Mouse (Mus musculus) ES-Bruce4 (cell line): ENCODE data around the gene Akap13. TPM values are rescaled to one million over a fixed set of nuclear protein-coding genes. Genes with fewer than 3 reads are reported as not detected.

ENCODE experiments used
- H3K27ac ChIP-seq: 2 replicates; pipeline ENCODE4 v1.5.1; 2012; ENCODE audit warnings: low read length, inconsistent platforms; ENCODE audit not compliant: insufficient read depth
- H3K27me3 ChIP-seq: 2 replicates; pipeline ENCODE4 v1.6.1; 2012; ENCODE audit warnings: mild to moderate bottlenecking, low read length, inconsistent platforms; ENCODE audit not compliant: control insufficient read depth, poor library complexity, insufficient read depth, severe bottlenecking
- H3K36me3 ChIP-seq: 2 replicates; pipeline ENCODE4 v1.6.1; 2012; ENCODE audit warnings: inconsistent platforms, mild to moderate bottlenecking, low read length, moderate library complexity; ENCODE audit not compliant: control insufficient read depth, poor library complexity, insufficient read depth, severe bottlenecking
- H3K4me1 ChIP-seq: one replicate; pipeline ENCODE4 v1.8.1; 2011; ENCODE audit warnings: low read length; ENCODE audit not compliant: control insufficient read depth, insufficient read depth
- H3K4me3 ChIP-seq: 2 replicates; pipeline ENCODE4 v1.5.1; 2011; ENCODE audit warnings: low read depth, mild to moderate bottlenecking, low read length
- H3K9ac ChIP-seq: 2 replicates; pipeline ENCODE4 v1.6.1; 2012; ENCODE audit warnings: low read depth, mild to moderate bottlenecking, inconsistent platforms; ENCODE audit not compliant: poor library complexity, severe bottlenecking
- H3K9me3 ChIP-seq: replicated peaks from 2 replicates; pipeline ENCODE4 v1.6.1; 2012; ENCODE audit warnings: mild to moderate bottlenecking, low read length, inconsistent platforms; ENCODE audit not compliant: control insufficient read depth, poor library complexity, insufficient read depth, severe bottlenecking
- CTCF ChIP-seq: IDR thresholded peaks from one replicate; pipeline ENCODE4 v1.8.1; 2011; ENCODE audit warnings: low read depth, low read length
- EP300 ChIP-seq: IDR thresholded peaks from 2 replicates; pipeline ENCODE4 v1.6.1; 2011; ENCODE audit warnings: low read depth, low read length; ENCODE audit not compliant: insufficient read depth
- POLR2A ChIP-seq: IDR thresholded peaks from one replicate; pipeline ENCODE4 v1.8.1; 2011; ENCODE audit warnings: low read length; ENCODE audit not compliant: insufficient read depth
- polyA plus RNA-seq: library from polyadenylated mRNA; stranded (reverse); fragments of >200 nt; gene quantifications from 2 replicates; pipeline ENCODE4 v1.2.4, GENCODE M21; 2011; ENCODE audit warnings: low read depth; ENCODE audit not compliant: missing spikeins, insufficient read depth, insufficient read length

Gene Akap13
- polyA plus RNA-seq, 1 experiment: 27.4 TPM

GRCm38 (mm10) chr7:75516716-75517619, 61.6 kb downstream of the Akap13 start:
- Histone ChIP-seq H3K27me3 (no peaks in the 10 kb centered on the region), H3K4me3 (no peak overlapping the region), H3K9ac (no peak overlapping the region), H3K36me3 (no peaks in the 10 kb centered on the region), H3K4me1 (peaks cover 3% of the 10 kb centered on the region), H3K9me3 (no peaks in the 10 kb centered on the region), H3K27ac (no peak overlapping the region)
- TF ChIP-seq CTCF: no peak
- TF ChIP-seq POLR2A: no peak
- TF ChIP-seq EP300: no peak

- Histone ChIP-seq H3K27me3 (no peaks in the 10 kb centered on the region), H3K4me1 (peaks cover 3% of the 10 kb centered on the region), H3K9ac (no peak overlapping the region), H3K27ac (no peak overlapping the region), H3K4me3 (no peak overlapping the region), H3K36me3 (no peaks in the 10 kb centered on the region), H3K9me3 (no peaks in the 10 kb centered on the region)
- TF ChIP-seq CTCF (no peak), EP300 (no peak), POLR2A (no peak)
These were observed 65.2 kb downstream of the Akap13 start for GRCm38 (mm10) chr7:75520531-75520930.

- Histone ChIP-seq H3K9ac (no peak overlapping the region), H3K9me3 (no peaks in the 10 kb centered on the region), H3K27me3 (no peaks in the 10 kb centered on the region), H3K4me1 (peaks cover 3% of the 10 kb centered on the region), H3K36me3 (no peaks in the 10 kb centered on the region), H3K27ac (no peak overlapping the region), H3K4me3 (no peak overlapping the region)
- TF ChIP-seq POLR2A (no peak), EP300 (no peak), CTCF (no peak)
These were observed 65.9 kb downstream of the Akap13 start for GRCm38 (mm10) chr7:75521199-75521598.

GRCm38 (mm10) chr7:75522226-75522625, 66.9 kb downstream of the Akap13 start:
- Histone ChIP-seq H3K27ac (no peak overlapping the region), H3K9me3 (no peaks in the 10 kb centered on the region), H3K27me3 (no peaks in the 10 kb centered on the region), H3K4me3 (no peak overlapping the region), H3K9ac (no peak overlapping the region), H3K4me1 (peaks cover 3% of the 10 kb centered on the region), H3K36me3 (no peaks in the 10 kb centered on the region)
- TF ChIP-seq POLR2A: no peak
- no peak for TF ChIP-seq EP300
- TF ChIP-seq CTCF: no peak

- no peaks in the 10 kb centered on the region for H3K27me3 ChIP-seq
- no peak for TF ChIP-seq CTCF
- no peak overlapping the region for H3K4me3 ChIP-seq
- no peak overlapping the region for H3K27ac ChIP-seq
- H3K9ac ChIP-seq: no peak overlapping the region
- H3K36me3 ChIP-seq: no peaks in the 10 kb centered on the region
- no peaks in the 10 kb centered on the region for H3K9me3 ChIP-seq
- peaks cover 3% of the 10 kb centered on the region for H3K4me1 ChIP-seq
These were observed 69.6 kb downstream of the Akap13 start for GRCm38 (mm10) chr7:75524789-75525569.
